Mouse (Mus musculus): ENCODE measurements around the gene Myh13. TPM values are rescaled to one million over a fixed set of nuclear protein-coding genes. Genes with fewer than 3 reads are reported as not detected.

The Myh13 gene
- polyA plus RNA-seq (2014; fragmentation: Illumina TruSeq; extraction: RNeasy Lipid Tissue Mini Kit (QIAGEN cat#74804); ENCODE audit: low read depth, low replicate concordance): not detected

GRCm38 (mm10) chr11:67321358-67321757 is at the start of gene Myh13:
Gene Myh13, plus strand, starts transcription at chr11:67321658.

GRCm38 (mm10) chr11:67276601-67277174 is 44.8 kb upstream of the Myh13 start, which contains the start of gene Myh8:
Gene Myh8, plus strand, starts transcription at chr11:67277124.

Other genes starting within 250 kb of the Myh13 start
- gene Myh3, start 243.4 kb upstream of the Myh13 start, polyA plus RNA-seq (2014; fragmentation: Illumina TruSeq; extraction: RNeasy Lipid Tissue Mini Kit (QIAGEN cat#74804); ENCODE audit: low read depth, low replicate concordance): not detected
- 0.52 TPM for gene Myh2, start 150.6 kb upstream of the Myh13 start, polyA plus RNA-seq (2014; fragmentation: Illumina TruSeq; extraction: RNeasy Lipid Tissue Mini Kit (QIAGEN cat#74804); ENCODE audit: low read depth, low replicate concordance)
- gene Myh1, start 121.6 kb upstream of the Myh13 start, polyA plus RNA-seq (2014; fragmentation: Illumina TruSeq; extraction: RNeasy Lipid Tissue Mini Kit (QIAGEN cat#74804); ENCODE audit: low read depth, low replicate concordance): 3.3 TPM
- 16.3 TPM for gene Myh4, start 83.6 kb upstream of the Myh13 start, polyA plus RNA-seq (2014; fragmentation: Illumina TruSeq; extraction: RNeasy Lipid Tissue Mini Kit (QIAGEN cat#74804); ENCODE audit: low read depth, low replicate concordance)
- not detected for gene Myh8, start 44.5 kb upstream of the Myh13 start, polyA plus RNA-seq (2014; fragmentation: Illumina TruSeq; extraction: RNeasy Lipid Tissue Mini Kit (QIAGEN cat#74804); ENCODE audit: low read depth, low replicate concordance)
- gene Gas7, start 133.8 kb downstream of the Myh13 start, polyA plus RNA-seq (2014; fragmentation: Illumina TruSeq; extraction: RNeasy Lipid Tissue Mini Kit (QIAGEN cat#74804); ENCODE audit: low read depth, low replicate concordance): 10.8 TPM